Mouse (Mus musculus) retina, adult 2 months (tissue): ENCODE measurements around the gene Tmeff2.

Source experiments
- DNase-seq: peaks from one replicate; pipeline ENCODE4 v3.0.0-alpha.2; 2012; ENCODE audit warnings: low read depth, low spot score

Tmeff2 gene

DNA sequence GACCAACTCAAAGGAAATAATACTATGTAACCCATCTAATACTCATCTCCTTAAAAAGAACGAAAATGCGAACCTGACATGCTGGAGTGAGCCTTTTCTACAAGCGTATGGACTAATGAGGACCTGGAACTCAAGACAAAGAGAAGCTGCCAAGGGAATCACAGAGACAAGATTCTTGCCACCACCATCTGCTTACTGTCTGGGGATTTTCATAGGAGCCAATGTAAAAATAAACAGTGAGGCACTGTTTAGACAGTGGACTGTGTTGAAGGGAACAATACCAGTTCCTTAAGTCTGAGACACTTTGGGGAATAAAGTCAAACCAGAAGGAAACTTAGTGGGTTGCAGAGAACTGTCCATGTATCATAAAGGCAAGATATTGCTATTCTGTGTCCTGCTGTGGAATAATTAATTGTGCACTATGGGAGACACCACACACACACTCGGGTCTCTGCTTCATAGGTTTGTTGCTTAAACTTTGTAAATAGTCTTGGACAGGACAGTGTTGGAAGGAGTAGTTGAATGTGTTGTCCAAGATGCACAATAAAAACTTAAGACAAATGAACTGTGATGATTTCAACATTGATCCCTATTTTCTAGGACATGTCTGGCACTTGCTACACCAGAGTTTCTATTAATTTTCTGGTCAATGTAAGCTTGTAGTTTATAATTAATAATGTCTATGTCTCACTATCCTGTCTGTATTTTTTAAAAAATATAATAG lies 79.1 kb downstream of the Tmeff2 start:
- DNase-seq: no peak

DNA sequence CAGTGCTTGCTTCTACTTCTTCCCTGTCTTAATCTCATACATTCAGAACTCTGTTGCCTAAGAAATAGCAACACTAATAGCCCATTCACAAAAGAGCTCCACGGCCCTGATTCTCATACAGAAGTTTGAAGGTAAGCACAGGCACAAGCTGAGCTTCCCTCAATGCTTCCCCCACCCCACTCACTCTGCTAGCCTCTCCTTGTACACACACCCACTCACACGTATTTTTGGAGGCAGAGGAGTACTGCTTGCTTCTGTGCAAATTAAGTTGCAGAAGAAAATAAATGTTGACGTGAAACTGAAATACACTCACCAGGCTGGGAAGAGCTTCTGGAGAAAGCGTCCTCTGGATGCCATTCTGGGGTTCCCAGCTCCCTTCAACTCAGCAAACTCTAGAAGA lies 80.1 kb downstream of the Tmeff2 start:
- no peak for DNase-seq

DNA sequence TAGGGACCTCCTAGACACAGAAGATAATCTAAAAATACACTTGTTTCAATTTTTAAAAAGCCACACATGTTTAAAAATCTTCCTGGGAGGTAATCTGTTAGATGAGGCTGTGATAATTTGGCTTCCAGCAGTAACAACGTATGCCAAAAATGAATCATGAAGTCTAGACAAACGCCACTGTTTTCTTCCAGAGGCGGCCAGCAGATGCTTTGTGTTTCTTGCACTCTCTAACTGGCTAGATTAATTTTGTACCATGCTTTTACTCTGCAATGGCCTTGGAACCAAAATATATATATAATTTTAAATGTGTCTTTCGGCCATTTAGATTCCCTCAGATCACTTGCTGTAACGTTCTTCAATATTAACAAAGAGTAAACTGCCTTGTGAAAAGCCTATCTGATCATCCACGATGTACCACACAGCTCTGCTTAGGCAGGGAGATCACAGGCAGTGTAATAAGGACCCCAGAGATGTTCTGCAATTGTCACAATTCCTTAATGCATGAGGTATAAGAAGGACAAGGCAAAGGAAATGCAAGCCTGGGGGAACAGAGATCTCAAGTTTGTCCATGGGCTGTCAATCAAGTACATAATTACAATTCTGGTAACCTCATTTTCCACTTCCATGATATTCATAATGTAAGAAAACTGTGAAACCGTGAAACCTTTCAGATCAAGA lies 80.8 kb downstream of the Tmeff2 start:
- DNase-seq: no peak

DNA sequence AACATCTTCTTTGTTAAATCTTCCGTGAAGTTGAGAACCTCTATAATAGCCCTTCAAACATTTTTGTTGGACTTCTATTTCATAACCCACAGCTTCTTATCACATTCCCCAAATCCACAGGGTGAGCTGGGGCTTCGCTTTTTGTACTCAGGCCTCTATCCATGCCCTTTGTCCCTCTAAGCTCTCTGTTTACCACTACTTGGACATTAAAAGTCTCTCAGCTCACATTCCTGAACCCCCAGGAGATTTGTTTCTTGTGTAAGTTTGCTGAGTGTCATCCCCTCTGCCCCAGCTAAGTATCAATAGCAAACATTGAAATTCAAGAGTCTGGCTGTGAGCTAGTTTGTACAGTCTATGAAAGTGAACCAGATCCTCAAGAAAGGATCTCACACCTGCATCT lies 90.2 kb downstream of the Tmeff2 start:
- DNase-seq: no peak

DNA sequence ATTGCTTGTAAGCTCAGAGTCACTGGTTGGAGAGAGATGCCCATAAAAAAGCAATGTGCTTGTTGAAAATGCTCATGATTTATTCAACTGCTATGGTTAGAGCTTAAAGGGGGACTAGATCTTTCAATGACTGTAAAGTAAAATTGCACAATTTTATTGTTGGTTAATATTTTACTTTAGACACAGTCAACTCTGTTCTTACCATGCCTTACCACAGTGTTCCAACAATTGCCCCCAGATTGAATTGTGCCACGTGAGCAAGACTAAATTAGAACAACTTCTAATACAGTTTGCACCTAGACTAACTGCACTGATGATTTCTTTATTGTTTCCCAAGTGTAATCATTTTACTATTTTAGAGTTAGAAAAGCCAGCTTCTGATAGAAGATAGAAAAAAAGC lies 94.1 kb downstream of the Tmeff2 start:
- DNase-seq: no peak

DNA sequence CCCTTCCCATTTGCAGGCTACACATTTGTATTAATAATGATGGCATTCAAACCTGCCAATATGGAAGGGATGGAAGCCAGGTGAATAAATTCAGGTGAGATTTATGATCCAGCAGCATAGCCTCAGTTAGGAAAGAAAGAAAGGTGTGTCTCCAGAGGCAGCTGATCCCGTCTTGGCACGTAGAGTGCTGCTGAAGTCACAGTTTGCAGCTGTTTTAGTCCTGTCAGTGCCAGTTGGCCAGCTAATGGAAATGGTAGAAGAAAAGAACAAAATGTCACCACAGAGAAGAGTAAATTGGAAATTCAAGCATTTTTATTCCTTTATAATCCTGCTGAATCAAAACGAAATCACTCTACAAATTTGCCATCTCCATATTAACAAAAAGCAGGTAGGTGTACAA lies 99.3 kb downstream of the Tmeff2 start:
- DNase-seq: no peak

DNA sequence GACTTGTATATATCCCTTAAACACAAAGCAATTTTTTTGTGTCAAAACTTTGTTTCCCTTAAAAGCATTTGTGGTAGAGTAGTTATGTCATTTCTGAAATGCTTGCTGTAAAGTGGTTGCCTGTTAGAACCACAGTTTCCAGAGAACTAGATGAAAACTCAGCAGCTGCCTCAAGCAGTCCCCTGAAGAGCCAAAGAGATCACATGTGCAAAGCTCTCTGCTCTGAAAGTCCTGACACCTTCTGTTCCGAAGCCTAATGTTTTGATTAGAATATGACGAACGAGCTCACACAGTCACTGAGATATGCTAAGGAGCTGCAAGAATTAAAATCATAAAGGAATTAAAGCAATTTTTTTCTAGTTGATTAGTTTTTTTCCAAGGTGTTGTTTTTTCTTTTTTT lies 107.9 kb downstream of the Tmeff2 start:
- no peak for DNase-seq

DNA sequence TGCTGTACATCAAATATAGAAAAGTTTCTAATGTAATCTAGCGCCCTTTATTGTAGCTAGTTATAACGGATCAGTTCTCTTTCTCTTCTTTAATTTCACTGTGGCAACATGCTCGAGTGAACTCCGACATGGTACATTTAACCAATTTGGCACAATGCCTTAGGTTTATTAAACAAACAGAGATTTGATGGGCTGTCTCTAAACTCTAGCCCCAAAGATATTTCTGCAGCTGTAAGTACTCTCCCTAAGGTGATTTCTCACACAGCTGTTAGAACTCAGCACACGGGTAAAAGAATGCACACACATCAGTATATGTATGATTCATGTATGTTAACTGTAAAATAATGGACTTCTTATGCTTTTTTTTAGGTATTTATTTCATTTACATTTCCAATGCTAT lies 139.8 kb downstream of the Tmeff2 start:
- no peak for DNase-seq

DNA sequence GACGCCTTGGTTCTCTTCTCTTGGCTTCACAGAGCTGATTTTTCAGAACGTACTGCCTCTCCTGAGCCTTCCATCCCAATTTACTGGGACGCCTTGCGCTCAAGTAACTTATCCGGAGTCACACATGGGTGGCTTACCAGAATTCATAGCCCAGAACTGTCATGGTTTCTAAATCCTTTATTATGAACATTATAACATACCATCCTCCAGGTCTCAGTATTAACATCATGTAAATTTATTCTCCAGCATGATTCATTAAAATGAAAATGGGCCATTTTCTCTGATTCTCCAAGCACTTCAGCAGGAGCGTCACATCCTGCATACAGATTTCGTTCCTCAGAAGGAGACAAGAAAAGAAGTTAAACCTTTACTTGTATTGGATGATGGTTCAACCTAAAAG lies 144.4 kb downstream of the Tmeff2 start:
- DNase-seq: no peak

DNA sequence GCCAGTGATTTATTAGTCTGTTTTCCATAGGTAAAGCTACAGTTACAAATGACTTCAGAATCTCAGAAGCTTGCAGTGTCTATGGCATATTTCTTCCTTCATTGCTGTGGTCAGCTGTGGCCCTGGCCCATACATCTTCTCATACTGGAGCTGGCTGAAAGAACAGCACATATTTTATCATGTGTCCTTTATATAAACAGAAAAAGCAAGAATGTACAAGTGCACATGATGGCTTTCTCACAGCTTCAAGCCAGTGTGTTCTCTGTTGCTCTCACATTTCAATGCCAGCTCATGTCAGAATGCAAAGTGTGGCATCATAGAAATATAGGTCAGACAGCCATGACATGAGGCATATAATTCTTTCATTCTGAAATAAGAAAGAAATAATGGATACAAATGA lies 164.1 kb downstream of the Tmeff2 start:
- DNase-seq: no peak

DNA sequence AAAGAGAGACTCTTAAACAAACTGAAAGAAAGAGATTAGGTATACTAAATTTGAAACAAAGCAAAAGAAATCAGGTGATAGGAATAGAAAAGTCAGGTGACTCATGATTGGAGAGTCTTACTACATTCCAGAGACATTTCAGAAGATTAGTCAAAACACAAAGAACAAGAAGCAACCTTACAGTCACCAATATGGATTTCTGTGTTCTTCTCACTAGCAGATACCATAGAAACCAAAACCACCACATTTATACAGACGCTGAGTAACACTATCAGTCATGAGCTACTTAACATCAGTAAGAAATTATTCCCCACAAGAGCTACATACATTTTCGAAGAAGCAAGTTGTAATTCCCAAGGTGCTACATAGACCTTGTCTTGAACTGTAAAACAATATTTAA lies 165.2 kb downstream of the Tmeff2 start:
- DNase-seq: no peak

DNA sequence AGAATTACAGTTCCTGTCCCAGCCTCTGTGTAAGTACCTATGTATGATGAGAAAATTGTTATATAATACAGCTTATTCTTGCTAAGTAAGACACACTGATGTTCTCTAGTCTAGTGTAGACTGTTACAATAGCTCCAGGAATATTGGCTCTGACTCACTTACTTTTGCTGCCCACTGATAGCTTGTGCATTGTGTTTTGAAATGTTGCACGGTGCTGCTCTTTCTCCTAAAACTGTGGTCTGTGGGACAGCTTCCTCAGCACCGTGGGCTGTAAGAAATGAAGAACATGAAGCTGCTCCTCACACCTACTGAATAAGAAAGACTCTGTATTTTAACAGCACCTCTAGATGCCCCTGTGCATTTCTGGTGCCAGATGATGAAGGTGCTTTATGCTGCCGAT lies 168.4 kb downstream of the Tmeff2 start:
- no peak for DNase-seq

DNA sequence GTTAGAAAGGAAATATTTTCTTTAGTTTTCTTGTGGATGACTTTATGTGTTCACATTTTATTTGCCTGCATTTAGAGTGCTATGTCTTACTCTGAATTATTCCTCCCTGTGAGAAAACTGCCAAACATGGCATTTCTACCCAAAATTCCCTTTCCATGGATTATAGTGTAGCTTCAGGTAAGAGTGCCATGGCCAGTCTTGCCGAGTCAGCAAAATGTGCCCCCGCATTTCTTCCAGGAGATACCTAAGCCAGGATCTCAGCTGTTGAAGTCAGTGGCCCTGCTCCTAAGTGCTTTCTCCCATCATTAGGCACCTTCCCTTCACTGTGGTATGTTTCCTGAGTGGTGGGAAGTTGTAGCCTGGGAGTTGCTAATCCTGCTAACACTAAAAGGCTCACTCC lies 168.8 kb downstream of the Tmeff2 start:
- no peak for DNase-seq

DNA sequence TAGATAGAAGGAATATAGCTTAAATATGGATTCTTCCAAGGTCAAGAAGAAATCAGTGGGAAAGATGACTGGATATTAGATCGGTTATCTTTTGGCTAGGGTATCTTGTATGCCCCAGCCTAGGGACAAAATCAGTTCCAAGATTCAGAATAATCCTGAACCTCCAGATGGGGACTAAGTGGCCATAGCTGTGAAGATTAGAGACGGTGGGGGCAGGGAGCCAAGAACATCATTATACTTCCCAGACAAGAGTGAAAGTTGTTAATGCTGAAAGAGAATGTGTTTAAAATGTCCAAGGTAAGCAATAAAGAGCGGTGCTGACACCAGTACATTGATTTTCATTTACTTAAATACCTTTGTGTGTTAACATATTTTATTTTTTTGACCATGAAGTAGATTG lies 173.6 kb downstream of the Tmeff2 start:
- DNase-seq: no peak

DNA sequence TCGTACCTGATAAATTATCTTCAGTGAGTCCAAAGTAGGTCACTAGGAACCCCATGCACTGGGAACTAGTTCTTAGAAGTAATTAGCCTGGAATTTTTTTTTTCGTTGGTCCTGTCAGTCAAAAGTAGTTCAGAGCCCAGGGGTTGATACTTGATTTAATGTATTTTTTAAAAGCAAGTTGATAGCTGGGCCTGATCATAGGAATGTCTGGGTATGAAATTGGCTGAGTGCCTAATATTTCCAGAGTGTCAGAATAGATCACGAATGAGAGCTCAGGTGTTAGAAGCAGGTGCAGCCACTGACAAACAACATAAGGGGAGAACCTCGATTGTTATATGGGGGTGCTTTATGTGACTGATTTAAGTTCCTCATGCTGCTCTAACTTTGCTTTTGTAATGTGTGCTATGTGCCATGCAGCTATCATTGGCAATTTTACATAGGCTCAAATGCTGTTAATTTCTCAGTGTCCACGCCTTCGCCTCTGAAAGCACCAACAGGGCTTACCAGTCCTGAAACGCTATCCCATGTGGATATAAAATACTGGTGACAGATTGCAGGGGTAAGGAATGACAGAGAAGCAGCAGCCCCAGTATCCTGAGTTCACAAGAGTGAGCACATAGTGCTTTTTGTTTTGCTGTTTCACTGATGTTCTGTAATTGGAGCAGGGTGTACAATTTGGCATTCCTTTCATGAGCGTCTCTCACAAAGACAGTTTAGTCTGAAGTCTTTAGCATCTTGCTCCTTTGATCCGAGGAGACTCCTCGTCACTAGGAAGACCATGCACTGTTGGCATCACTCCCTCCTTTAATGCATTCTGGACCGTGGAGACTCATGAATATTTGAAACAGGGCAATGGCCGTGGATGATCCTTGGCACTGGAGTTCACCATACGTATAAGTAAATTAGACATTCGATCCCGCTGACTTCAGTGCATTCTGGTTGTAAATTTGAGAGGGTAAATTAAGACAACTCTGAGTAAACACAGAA lies 175.6 kb downstream of the Tmeff2 start:
- no peak for DNase-seq

DNA sequence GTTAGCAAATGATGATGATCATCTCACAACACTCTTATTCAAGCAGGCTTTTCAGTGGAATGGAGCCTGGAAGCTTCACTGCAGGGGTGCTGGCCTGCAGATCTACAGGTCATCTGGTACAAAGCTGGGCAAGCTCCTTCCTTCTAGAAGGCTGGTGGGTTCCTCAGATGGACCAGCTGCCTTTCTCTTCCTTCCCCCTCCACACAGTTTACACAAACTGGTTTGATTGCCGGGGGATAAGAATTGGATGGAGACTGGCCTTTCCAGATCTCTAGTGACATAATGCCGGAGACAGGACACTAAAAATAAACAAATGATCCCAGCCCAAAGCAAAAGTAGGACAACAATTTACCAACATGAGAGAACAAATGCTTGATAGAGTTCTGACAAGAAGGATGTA lies 188.5 kb downstream of the Tmeff2 start:
- no peak for DNase-seq

DNA sequence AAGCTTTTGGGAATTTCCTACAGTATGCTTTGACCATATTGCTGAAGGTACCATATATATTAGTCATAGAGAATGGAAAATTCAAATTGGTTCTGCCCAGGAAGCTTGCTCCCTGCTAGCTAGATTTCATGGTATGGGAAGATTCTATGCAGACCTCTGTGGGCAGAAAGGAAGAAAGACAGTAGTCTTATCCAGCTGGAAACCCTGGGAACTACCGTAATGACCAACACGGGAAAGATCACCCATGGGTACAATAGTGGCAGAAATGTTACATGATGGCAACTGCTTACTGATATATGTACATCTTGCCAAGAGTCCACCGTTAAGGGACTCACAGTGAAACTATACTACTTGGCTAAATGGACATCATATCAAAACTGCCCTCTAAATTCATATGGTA lies 189.4 kb downstream of the Tmeff2 start:
- DNase-seq: no peak

DNA sequence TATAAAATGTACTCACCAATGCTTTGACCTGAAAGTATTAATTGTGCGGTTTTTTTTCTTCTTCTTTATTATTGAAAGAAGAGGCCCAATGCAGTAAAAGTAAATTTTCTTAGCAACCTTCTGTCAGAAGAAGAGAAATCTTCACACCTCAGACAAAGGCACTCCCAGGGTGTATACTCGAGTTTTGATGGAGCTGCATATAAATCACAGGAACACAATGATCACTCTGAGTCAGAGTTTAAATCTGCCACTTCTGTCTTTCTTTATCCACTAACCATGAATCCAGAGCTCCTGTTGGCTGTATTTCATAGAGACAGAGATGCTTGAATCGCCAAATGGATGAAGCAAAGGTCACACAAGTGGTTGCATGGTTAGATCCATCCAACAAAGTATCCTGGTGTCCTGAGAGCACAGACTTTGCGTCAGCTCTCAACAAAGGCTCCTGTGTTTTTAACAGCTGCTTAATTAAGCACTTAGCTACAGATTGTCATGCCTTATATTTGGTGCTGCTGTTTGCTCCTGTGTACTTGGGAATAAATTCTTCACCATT lies 189.8 kb downstream of the Tmeff2 start:
- no peak for DNase-seq

DNA sequence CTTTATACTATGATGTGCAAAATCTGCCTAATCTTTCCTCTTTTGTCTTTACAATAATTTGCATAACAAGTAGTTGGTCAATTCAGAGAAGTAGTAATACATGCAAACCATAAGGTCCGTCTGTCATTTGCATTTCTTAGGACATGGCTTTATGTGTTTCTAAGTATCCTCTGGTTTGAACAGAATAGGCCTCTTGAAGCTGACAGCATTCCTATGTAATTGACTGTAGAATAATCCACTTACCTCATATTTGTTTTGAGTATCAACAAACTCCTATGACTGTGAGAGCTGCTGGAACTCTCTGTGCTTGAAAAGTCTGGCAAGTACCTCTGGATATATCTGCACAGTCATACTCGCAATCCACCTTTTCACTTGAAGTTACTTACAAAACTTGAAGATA lies 194.3 kb downstream of the Tmeff2 start:
- DNase-seq: no peak

DNA sequence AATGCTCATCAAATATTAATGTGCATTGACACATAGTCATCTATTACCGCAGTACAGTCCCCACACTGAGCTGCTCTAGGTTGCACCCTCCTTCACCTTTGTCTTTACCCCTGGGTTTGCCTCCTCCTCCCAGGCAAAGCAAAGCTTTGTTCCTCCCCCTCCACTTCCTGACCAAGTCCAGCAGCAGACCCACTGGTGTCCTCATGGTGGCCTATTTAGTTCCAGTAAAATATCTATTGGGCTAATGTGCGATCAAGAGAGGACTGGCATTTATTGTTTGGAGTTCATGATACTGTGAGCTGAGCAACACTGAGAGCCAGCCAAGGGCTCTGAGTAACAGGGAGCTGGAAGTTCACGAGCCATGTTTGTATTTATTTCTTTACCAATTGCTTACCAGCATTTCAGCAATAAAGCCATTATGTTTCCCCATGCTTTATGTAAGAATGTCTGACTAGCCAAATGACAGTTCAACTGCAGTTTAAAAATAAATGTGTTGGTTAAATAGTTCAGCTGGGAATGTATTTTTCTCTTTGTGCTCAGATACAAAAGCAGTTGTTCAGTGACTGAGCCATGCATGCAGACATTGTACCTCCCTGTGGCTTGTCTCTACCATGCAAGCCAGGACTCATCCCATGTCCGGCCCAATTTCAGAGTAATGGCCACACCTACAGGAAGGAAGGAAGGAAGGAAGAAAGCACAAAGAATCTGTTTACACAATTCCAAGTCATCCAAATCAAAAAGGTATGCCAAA lies 196.6 kb downstream of the Tmeff2 start:
- no peak for DNase-seq

DNA sequence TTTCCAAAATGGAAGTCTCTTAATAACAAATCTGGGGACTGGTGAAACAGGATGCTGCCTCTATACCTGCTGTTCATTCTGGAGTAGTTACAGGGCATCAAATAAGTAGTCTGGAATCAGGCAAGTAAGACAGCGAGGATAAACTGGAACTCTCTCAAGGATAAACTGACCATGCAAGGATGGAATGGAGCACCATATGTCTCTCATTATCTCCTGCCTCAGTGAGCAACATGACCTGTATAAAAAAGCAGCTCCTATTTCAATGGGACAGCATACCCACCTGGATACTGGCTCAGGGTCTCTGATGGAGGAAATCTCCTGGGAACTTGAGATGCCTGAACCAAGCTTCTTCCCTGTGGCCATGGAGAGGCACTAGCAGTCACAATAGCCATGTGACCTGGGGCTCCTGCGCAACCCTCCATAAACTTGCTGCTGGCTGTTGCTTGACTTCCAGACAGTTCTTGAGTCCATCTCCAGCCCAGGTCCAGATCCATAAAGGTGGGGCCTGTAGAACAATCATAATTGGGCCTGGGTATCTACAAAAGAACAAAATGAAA lies 200.7 kb downstream of the Tmeff2 start:
- no peak for DNase-seq
